Mouse (Mus musculus): ENCODE results near the gene Il18bp. TPM values are rescaled to one million over a fixed set of nuclear protein-coding genes. Genes with fewer than 3 reads are reported as not detected.

Gene Il18bp
- polyA plus RNA-seq, 1 experiment from 2014 or later, result 3.6 TPM

DNA sequence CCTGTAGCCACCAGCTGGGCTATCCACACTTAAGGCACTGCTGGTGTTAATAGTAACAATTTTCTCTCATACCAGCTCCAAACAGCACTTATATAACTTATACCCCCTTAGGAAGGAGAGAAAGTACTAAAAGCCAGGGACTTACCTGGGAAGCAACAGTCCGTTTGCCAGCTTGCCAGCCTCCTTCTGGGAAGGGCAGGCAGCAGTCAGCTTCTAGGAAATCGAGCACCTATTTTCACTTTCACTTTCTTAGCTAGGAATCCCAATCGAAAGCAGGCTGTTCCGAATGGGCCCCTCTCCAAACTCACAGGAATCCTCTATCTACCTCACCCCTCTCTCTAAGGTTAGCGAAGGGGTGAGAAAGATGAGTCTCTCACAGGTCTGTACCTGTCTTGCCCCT, 1.0 kb downstream of the Il18bp start:
- Histone ChIP-seq H3K27me3 (ENCODE audit: control insufficient read depth, insufficient read depth, low read length) (no peaks in the 10 kb centered on the region), H3K27ac (ENCODE audit: low read length) (no peak overlapping the region), H3K4me3 (ENCODE audit: low read depth, low read length) (no peak overlapping the region), H3K9ac (replicated peaks; ENCODE audit: low read depth, low read length) (no peak overlapping the region), H3K4me2 (replicated peaks; ENCODE audit: low read depth, low read length) (no peak overlapping the region), H3K4me1 (ENCODE audit: control insufficient read depth, insufficient read depth, low read length) (no peaks in the 10 kb centered on the region), H3K9me3 (ENCODE audit: control insufficient read depth, low read depth, low read length) (no peaks in the 10 kb centered on the region), H3K36me3 (ENCODE audit: control insufficient read depth, insufficient read depth, low read length) (peaks cover 74% of the 10 kb centered on the region)
- 83% methylated on average over 5 of the region's 5 CpGs for WGBS
- ATAC-seq (ENCODE audit: insufficient number of reproducible peaks, insufficient read depth, low FRiP score, low read depth), result no peak

DNA sequence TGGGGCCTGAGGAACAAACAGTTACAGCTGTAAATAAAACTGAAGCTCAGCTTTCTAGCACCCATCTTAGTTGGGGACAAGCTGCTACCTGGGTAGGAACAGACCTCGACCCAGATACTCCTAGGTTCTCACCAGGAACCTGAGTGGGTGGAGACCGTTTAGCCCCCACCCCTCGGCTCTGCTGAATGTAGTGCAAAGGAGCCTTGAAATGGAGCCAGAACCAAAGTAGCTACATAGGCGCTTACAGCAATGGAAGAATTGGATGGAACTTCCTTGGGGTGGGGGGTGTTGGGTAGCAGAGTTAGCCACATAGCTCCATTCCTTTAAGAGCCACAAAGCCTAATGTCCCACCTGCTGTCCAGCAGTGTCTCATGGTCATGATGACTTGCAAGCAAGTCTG, 1.6 kb downstream of the Il18bp start:
- Histone ChIP-seq H3K27ac (ENCODE audit: low read length) (no peak overlapping the region), H3K4me3 (ENCODE audit: low read depth, low read length) (no peak overlapping the region), H3K36me3 (ENCODE audit: control insufficient read depth, insufficient read depth, low read length) (peaks cover 74% of the 10 kb centered on the region), H3K4me2 (replicated peaks; ENCODE audit: low read depth, low read length) (no peak overlapping the region), H3K9ac (replicated peaks; ENCODE audit: low read depth, low read length) (no peak overlapping the region), H3K9me3 (ENCODE audit: control insufficient read depth, low read depth, low read length) (no peaks in the 10 kb centered on the region), H3K27me3 (ENCODE audit: control insufficient read depth, insufficient read depth, low read length) (no peaks in the 10 kb centered on the region), H3K4me1 (ENCODE audit: control insufficient read depth, insufficient read depth, low read length) (no peaks in the 10 kb centered on the region)
- 87% methylated on average over 4 of the region's 4 CpGs for WGBS
- no peak for ATAC-seq (ENCODE audit: insufficient number of reproducible peaks, insufficient read depth, low FRiP score, low read depth)

- WGBS, result 92% methylated on average over 2 of the region's 2 CpGs
- no peak for ATAC-seq (ENCODE audit: insufficient number of reproducible peaks, insufficient read depth, low FRiP score, low read depth)
- H3K4me3 ChIP-seq (ENCODE audit: low read depth, low read length), result no peak overlapping the region
- no peaks in the 10 kb centered on the region for H3K4me1 ChIP-seq (ENCODE audit: control insufficient read depth, insufficient read depth, low read length)
- H3K36me3 ChIP-seq (ENCODE audit: control insufficient read depth, insufficient read depth, low read length), result peaks cover 91% of the 10 kb centered on the region
- no peak overlapping the region for H3K27ac ChIP-seq (ENCODE audit: low read length)
- H3K27me3 ChIP-seq (ENCODE audit: control insufficient read depth, insufficient read depth, low read length), result no peaks in the 10 kb centered on the region
- H3K9me3 ChIP-seq (ENCODE audit: control insufficient read depth, low read depth, low read length), result no peaks in the 10 kb centered on the region
- H3K9ac ChIP-seq (replicated peaks; ENCODE audit: low read depth, low read length), result no peak overlapping the region
- H3K4me2 ChIP-seq (replicated peaks; ENCODE audit: low read depth, low read length), result no peak overlapping the region
Measured at GRCm38 (mm10) chr7:102014995-102015394, 3.5 kb downstream of the Il18bp start.

GRCm38 (mm10) chr7:102013416-102013815, 5.1 kb downstream of the Il18bp start:
- Histone ChIP-seq H3K36me3 (ENCODE audit: control insufficient read depth, insufficient read depth, low read length) (peaks cover 97% of the 10 kb centered on the region), H3K9me3 (ENCODE audit: control insufficient read depth, low read depth, low read length) (no peaks in the 10 kb centered on the region), H3K27ac (ENCODE audit: low read length) (no peak overlapping the region), H3K27me3 (ENCODE audit: control insufficient read depth, insufficient read depth, low read length) (no peaks in the 10 kb centered on the region), H3K4me2 (replicated peaks; ENCODE audit: low read depth, low read length) (no peak overlapping the region), H3K9ac (replicated peaks; ENCODE audit: low read depth, low read length) (no peak overlapping the region), H3K4me3 (ENCODE audit: low read depth, low read length) (no peak overlapping the region), H3K4me1 (ENCODE audit: control insufficient read depth, insufficient read depth, low read length) (no peaks in the 10 kb centered on the region)
- 85% methylated on average over 8 of the region's 8 CpGs for WGBS
- no peak for ATAC-seq (ENCODE audit: insufficient number of reproducible peaks, insufficient read depth, low FRiP score, low read depth)

DNA sequence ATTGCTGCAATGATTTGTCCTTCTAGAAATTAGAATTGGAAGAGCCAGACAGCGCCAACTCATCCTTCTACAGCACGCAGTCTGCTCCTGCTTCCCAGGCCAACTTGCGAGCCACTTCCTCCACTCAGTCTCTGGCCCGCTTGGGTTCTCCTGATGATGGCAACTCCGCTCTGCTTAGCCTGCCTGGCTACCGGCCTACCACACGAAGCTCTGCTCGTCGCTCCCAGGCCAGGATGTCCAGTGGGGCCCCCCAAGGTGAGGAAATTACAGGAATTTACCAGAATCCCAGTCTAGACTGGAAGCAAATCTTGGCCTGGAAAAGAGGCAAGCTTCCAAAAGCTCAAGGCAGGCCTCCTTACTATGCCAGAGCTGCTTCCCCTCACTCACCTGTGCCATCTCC, 6.6 kb downstream of the Il18bp start:
- 92% methylated on average over 9 of the region's 9 CpGs for WGBS
- H3K36me3 ChIP-seq (ENCODE audit: control insufficient read depth, insufficient read depth, low read length), result peaks cover 91% of the 10 kb centered on the region

DNA sequence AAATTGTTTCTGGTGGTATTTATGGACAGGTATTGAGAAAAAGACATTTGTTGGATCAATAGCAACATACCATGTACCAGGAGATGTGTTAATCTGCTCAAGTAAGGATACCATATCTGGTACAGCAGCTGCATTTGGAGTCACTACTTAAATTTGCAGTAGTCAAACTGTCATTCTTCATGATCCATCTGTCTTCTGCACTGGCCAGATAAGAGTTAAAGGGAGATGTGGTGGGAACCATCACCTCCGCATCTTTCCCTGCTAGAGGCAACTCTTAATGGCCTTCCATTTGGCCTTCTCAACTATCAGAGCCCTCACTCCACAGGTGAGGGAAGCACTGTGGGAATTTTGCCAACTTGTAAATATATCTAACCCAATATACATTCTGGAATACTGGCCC, 12.0 kb downstream of the Il18bp start:
- no peak for ATAC-seq (ENCODE audit: insufficient number of reproducible peaks, insufficient read depth, low FRiP score, low read depth)
- H3K4me1 ChIP-seq (ENCODE audit: control insufficient read depth, insufficient read depth, low read length), result no peaks in the 10 kb centered on the region
- no peak overlapping the region for H3K4me2 ChIP-seq (replicated peaks; ENCODE audit: low read depth, low read length)
- peaks cover 80% of the 10 kb centered on the region for H3K36me3 ChIP-seq (ENCODE audit: control insufficient read depth, insufficient read depth, low read length)
- H3K27me3 ChIP-seq (ENCODE audit: control insufficient read depth, insufficient read depth, low read length), result no peaks in the 10 kb centered on the region
- H3K9ac ChIP-seq (replicated peaks; ENCODE audit: low read depth, low read length), result no peak overlapping the region
- WGBS, result 70% methylated on average over 1 of the region's 1 CpGs
- no peak overlapping the region for H3K4me3 ChIP-seq (ENCODE audit: low read depth, low read length)
- H3K9me3 ChIP-seq (ENCODE audit: control insufficient read depth, low read depth, low read length), result no peaks in the 10 kb centered on the region
- H3K27ac ChIP-seq (ENCODE audit: low read length), result no peak overlapping the region

More for the DNA sequence above, 6.6 kb downstream of the Il18bp start:
- Histone ChIP-seq H3K9me3 (ENCODE audit: control insufficient read depth, low read depth, low read length) (no peaks in the 10 kb centered on the region), H3K9ac (replicated peaks; ENCODE audit: low read depth, low read length) (no peak overlapping the region), H3K27ac (ENCODE audit: low read length) (no peak overlapping the region), H3K27me3 (ENCODE audit: control insufficient read depth, insufficient read depth, low read length) (no peaks in the 10 kb centered on the region), H3K4me2 (replicated peaks; ENCODE audit: low read depth, low read length) (no peak overlapping the region), H3K4me3 (ENCODE audit: low read depth, low read length) (no peak overlapping the region), H3K4me1 (ENCODE audit: control insufficient read depth, insufficient read depth, low read length) (no peaks in the 10 kb centered on the region)
- ATAC-seq (ENCODE audit: insufficient number of reproducible peaks, insufficient read depth, low FRiP score, low read depth), result no peak

DNA sequence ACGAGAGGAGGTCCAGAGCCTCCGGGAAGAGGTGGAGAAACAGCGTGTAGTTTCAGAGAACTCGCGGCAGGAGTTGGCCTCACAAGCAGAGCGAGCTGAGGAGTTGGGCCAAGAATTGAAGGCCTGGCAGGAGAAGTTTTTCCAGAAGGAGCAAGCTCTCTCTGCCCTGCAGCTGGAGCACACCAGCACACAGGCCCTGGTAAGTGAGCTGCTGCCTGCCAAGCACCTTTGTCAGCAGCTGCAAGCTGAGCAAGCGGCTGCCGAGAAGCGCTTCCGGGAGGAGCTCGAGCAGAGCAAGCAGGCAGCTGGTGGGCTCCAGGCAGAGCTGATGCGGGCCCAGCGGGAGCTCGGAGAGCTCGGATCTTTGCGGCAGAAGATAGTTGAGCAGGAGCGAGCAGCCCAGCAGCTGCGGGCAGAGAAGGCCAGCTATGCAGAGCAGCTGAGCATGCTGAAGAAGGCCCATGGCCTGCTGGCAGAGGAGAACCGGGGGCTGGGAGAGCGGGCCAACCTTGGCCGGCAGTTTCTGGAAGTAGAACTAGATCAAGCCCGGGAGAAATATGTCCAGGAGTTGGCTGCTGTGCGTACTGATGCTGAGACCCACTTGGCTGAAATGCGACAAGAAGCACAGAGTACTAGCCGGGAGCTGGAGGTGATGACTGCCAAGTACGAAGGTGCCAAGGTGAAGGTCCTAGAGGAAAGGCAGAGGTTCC, 17.4 kb downstream of the Il18bp start:
- Histone ChIP-seq H3K9me3 (ENCODE audit: control insufficient read depth, low read depth, low read length) (no peaks in the 10 kb centered on the region), H3K4me2 (replicated peaks; ENCODE audit: low read depth, low read length) (no peak overlapping the region), H3K27me3 (ENCODE audit: control insufficient read depth, insufficient read depth, low read length) (no peaks in the 10 kb centered on the region), H3K4me3 (ENCODE audit: low read depth, low read length) (no peak overlapping the region), H3K36me3 (ENCODE audit: control insufficient read depth, insufficient read depth, low read length) (peaks cover 83% of the 10 kb centered on the region), H3K9ac (replicated peaks; ENCODE audit: low read depth, low read length) (no peak overlapping the region), H3K4me1 (ENCODE audit: control insufficient read depth, insufficient read depth, low read length) (no peaks in the 10 kb centered on the region), H3K27ac (ENCODE audit: low read length) (no peak overlapping the region)
- WGBS, result 89% methylated on average over 26 of the region's 26 CpGs
- no peak for ATAC-seq (ENCODE audit: insufficient number of reproducible peaks, insufficient read depth, low FRiP score, low read depth)

DNA sequence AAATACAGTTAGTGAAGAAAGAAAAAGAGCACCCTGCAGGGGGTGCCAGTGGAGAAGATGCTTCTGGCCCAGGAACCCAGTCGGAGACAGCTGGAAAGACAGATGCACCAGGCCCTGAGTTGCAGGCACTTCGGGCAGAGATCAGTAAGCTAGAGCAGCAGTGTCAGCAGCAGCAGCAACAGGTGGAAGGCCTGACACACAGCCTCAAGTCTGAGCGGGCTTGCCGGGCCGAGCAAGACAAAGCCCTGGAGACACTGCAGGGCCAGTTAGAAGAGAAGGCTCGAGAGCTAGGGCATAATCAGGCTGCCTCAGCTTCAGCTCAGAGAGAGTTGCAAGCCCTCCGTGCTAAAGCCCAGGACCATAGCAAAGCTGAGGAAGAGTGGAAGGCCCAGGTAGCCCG, 18.2 kb downstream of the Il18bp start:
- H3K36me3 ChIP-seq (ENCODE audit: control insufficient read depth, insufficient read depth, low read length), result peaks cover 86% of the 10 kb centered on the region
- H3K27me3 ChIP-seq (ENCODE audit: control insufficient read depth, insufficient read depth, low read length), result no peaks in the 10 kb centered on the region
- ATAC-seq (ENCODE audit: insufficient number of reproducible peaks, insufficient read depth, low FRiP score, low read depth), result no peak
- WGBS, result 92% methylated on average over 8 of the region's 8 CpGs
- H3K9me3 ChIP-seq (ENCODE audit: control insufficient read depth, low read depth, low read length), result no peaks in the 10 kb centered on the region
- H3K4me1 ChIP-seq (ENCODE audit: control insufficient read depth, insufficient read depth, low read length), result no peaks in the 10 kb centered on the region
- no peak overlapping the region for H3K27ac ChIP-seq (ENCODE audit: low read length)
- no peak overlapping the region for H3K4me3 ChIP-seq (ENCODE audit: low read depth, low read length)
- H3K4me2 ChIP-seq (replicated peaks; ENCODE audit: low read depth, low read length), result no peak overlapping the region
- no peak overlapping the region for H3K9ac ChIP-seq (replicated peaks; ENCODE audit: low read depth, low read length)
